Mouse (Mus musculus): Measurements from ENCODE around the gene Maml3. TPM values are rescaled to one million over a fixed set of nuclear protein-coding genes. Genes with fewer than 3 reads are reported as not detected.

The Maml3 gene
- total and polyA plus RNA-seq, 3 experiments, result 0.81 to 1.8 (median 0.98) TPM

GRCm38 (mm10) chr3:51803903-51804302, 301.0 kb downstream of the Maml3 start:
- Histone ChIP-seq H3K9ac (ENCODE audit: insufficient read depth, low read depth) (no peak overlapping the region), H3K9me3 (replicated peaks; ENCODE audit: low read length) (no peaks in the 10 kb centered on the region), H3K36me3 (replicated peaks in 1 of 2; ENCODE audit: control insufficient read depth in 1 of 2, insufficient read depth in 1 of 2, low read length in 1 of 2) (no peaks in the 10 kb centered on the region), H3K27ac (ENCODE audit: insufficient read depth, low read depth) (no peak overlapping the region), H3K79me2 (replicated peaks; ENCODE audit: control insufficient read depth, extremely low read depth, insufficient read depth, poor library complexity, severe bottlenecking) (no peaks in the 10 kb centered on the region), H3K27me3 (replicated peaks) (no peaks in the 10 kb centered on the region), H3K4me2 (ENCODE audit: insufficient read depth, low read depth, poor library complexity, severe bottlenecking) (no peak overlapping the region), H3K4me3 (replicated peaks in 1 of 3; ENCODE audit: low read depth in 2 of 3, low read length in 2 of 3, poor library complexity in 1 of 3) (no peak overlapping the region), H3K4me1 (ENCODE audit: control insufficient read depth in 1 of 2, insufficient read depth in 2 of 2) (peaks cover 3 to 11% of the 10 kb centered on the region in 2 experiments)
- dilution Hi-C loops (cut with MboI; ENCODE audit: extremely low pct_ligation_motif_present, extremely low pct_unique_long_range_greater_than_20kb, low sequenced_read_pairs) (no loop called here), in situ Hi-C loops (cut with MboI; ENCODE audit: low pct_ligation_motif_present, low pct_unique_long_range_greater_than_20kb, low sequenced_read_pairs) (no loop called here)
- DNase-seq (ENCODE audit: extremely low read depth), result no peak
- TF ChIP-seq CHD2 (IDR thresholded peaks at IDR 0.05; ENCODE audit: low read length) (no peak), KAT2A (IDR thresholded peaks at IDR 0.05; ENCODE audit: insufficient replicate concordance, low read length) (no peak), ZKSCAN1 (IDR thresholded peaks at IDR 0.05; ENCODE audit: borderline replicate concordance, low read depth, low read length) (no peak), ZNF384 (IDR thresholded peaks at IDR 0.05; ENCODE audit: low read depth, low read length) (no peak), USF2 (conservative IDR thresholded peaks at IDR 0.05; ENCODE audit: low read depth, low read length) (no peak), IRF4 (IDR thresholded peaks at IDR 0.05; ENCODE audit: low read depth, low read length) (no peak), E2F4 (IDR thresholded peaks at IDR 0.05; ENCODE audit: insufficient replicate concordance, low read depth, low read length) (no peak), UBTF (IDR thresholded peaks at IDR 0.05; ENCODE audit: low read depth, low read length) (no peak)

- H3K4me2 ChIP-seq (ENCODE audit: insufficient read depth, low read depth, poor library complexity, severe bottlenecking), result no peak overlapping the region
- H3K27ac ChIP-seq (ENCODE audit: insufficient read depth, low read depth), result no peak overlapping the region
- in situ Hi-C loops (cut with MboI; ENCODE audit: low pct_ligation_motif_present, low pct_unique_long_range_greater_than_20kb, low sequenced_read_pairs), result no loop called here
- no peaks in the 10 kb centered on the region for H3K27me3 ChIP-seq (replicated peaks)
- no peak for DNase-seq (ENCODE audit: extremely low read depth)
- no peaks in the 10 kb centered on the region for H3K36me3 ChIP-seq (replicated peaks in 1 of 2; ENCODE audit: control insufficient read depth in 1 of 2, insufficient read depth in 1 of 2, low read length in 1 of 2)
- H3K79me2 ChIP-seq (replicated peaks; ENCODE audit: control insufficient read depth, extremely low read depth, insufficient read depth, poor library complexity, severe bottlenecking), result no peaks in the 10 kb centered on the region
- peaks cover 25 to 43% of the 10 kb centered on the region in 2 experiments for H3K4me1 ChIP-seq (ENCODE audit: control insufficient read depth in 1 of 2, insufficient read depth in 2 of 2)
- H3K9ac ChIP-seq (ENCODE audit: insufficient read depth, low read depth), result no peak overlapping the region
- H3K9me3 ChIP-seq (replicated peaks; ENCODE audit: low read length), result no peaks in the 10 kb centered on the region
- no peak overlapping the region for H3K4me3 ChIP-seq (replicated peaks in 1 of 3; ENCODE audit: low read depth in 2 of 3, low read length in 2 of 3, poor library complexity in 1 of 3)
- dilution Hi-C loops (cut with MboI; ENCODE audit: extremely low pct_ligation_motif_present, extremely low pct_unique_long_range_greater_than_20kb, low sequenced_read_pairs), result no loop called here
- TF ChIP-seq ELF1 (IDR thresholded peaks at IDR 0.05; ENCODE audit: low read depth, low read length) (no peak), MAZ (IDR thresholded peaks at IDR 0.05; ENCODE audit: low read depth, low read length) (no peak), MAX (IDR thresholded peaks at IDR 0.05; ENCODE audit: low read length) (no peak), UBTF (IDR thresholded peaks at IDR 0.05; ENCODE audit: low read depth, low read length) (no peak), TBP (conservative IDR thresholded peaks at IDR 0.05; ENCODE audit: low read depth, low read length) (no peak), ETS1 (conservative IDR thresholded peaks at IDR 0.05; ENCODE audit: low read depth, low read length) (no peak), E2F4 (IDR thresholded peaks at IDR 0.05; ENCODE audit: insufficient replicate concordance, low read depth, low read length) (no peak), GABPA (IDR thresholded peaks at IDR 0.05; ENCODE audit: insufficient replicate concordance, low read depth, low read length) (no peak), BHLHE40 (IDR thresholded peaks at IDR 0.05; ENCODE audit: low read depth, low read length) (no peak), JUND (conservative IDR thresholded peaks at IDR 0.05; ENCODE audit: low read depth, low read length) (no peak), ZNF384 (IDR thresholded peaks at IDR 0.05; ENCODE audit: low read depth, low read length) (no peak), USF2 (conservative IDR thresholded peaks at IDR 0.05; ENCODE audit: low read depth, low read length) (no peak), NRF1 (IDR thresholded peaks at IDR 0.05; ENCODE audit: low read depth, low read length) (no peak), PAX5 (IDR thresholded peaks at IDR 0.05; ENCODE audit: low read length) (no peak), RAD21 (IDR thresholded peaks at IDR 0.05; ENCODE audit: low read depth, low read length) (no peak), POLR2A (IDR thresholded peaks at IDR 0.05; ENCODE audit: low read depth, low read length) (no peak), KAT2A (IDR thresholded peaks at IDR 0.05; ENCODE audit: insufficient replicate concordance, low read length) (no peak), MYC (IDR thresholded peaks at IDR 0.05; ENCODE audit: low read depth, low read length) (no peak), SIN3A (IDR thresholded peaks at IDR 0.05; ENCODE audit: low read length) (no peak)
These were observed 305.2 kb downstream of the Maml3 start for GRCm38 (mm10) chr3:51799650-51800049.

Measured in CH12.LX (cell line).